Mouse (Mus musculus): ENCODE results near the gene Chst14.

Gene Chst14

GRCm38 (mm10) chr2:118926361-118926997, at the start of gene Chst14:
Gene Chst14 (plus strand): TSS chr2:118926496.
- peak; percentile 59 for DNase-seq (ENCODE audit: low read depth, low spot score)

DNA sequence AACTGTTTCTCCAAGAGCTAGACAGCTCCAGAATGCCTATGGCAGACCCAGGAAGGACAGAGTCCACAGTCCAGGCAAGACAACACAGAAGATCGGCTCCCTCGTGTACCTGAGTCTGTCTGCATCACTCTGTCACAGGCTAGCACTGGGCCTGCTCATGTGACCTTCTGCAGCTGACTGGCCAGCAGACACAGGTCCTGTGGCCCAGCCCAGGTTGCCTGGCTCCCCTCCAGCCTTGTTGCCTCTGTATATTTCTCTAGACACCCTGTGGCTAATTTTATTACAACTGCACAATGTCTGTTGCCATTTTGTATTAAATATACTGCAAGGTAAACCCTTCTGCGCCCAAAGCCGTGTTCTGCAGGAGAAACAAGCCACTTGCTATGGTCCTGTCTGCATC, 45.3 kb upstream of the Chst14 start:
- no peak for DNase-seq (ENCODE audit: low read depth, low spot score)

- DNase-seq (ENCODE audit: low read depth, low spot score), result no peak
Measured at GRCm38 (mm10) chr2:118881956-118882355, 44.3 kb upstream of the Chst14 start.

DNA sequence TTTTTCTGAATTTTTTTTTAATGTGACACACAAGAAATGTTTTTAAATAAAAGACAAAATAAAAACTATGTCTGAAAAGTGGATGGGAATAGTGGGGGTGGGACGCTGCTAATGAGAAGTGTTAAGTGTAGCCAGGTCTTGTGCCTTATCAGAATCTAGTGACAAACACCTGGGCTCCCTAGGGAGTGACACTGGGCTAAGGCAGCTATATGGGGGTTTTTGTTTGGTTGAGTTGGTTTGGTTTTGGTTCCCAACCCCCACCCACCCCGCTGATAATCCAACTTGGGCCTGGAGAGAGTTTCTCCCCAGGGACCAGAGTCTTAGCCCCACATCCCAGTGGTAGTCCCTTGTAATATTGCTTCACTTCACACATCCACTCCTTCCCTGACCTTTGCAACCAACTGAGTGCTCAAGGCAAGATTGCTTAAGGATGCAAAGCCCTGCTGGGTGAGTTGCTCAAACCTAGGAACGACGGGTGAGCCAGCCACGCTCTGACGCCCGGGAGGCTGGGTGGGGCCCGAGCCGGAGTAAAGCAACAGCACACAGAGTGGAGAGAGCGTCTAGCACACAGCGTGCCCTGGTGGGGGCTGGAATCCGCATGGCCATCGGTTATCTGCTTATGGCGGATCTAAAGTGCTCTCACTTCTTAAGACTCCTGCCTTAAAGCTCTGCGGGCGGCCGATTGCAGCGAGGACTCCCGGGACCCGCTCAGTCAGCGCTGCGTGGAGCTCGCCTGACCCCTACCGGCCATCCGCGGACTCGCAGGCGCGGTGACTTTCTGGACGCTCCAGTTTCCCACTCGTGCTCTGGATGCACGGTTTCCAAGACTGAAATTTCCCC, 43.2 kb upstream of the Chst14 start:
- DNase-seq (ENCODE audit: low read depth, low spot score), result peak; percentile 65

DNA sequence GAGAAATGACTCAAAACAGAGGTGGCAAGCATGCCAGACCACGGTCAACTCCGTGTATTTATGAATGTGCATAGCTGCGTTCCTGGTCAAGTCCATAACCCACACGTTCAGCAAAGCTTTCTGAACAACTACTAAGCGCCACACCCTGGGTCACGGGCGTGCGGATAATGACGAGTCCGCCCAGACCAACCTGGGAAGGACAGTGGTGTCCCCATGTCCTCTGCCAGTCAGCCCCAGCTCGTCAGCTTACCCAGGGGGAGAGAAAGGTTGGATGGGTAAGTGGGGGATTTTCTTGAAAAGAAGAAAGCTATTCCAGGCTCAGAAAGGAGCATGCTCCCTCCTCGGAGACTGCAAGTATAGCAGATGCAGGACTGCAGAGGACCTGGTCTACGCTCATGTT, 38.9 kb upstream of the Chst14 start:
- no peak for DNase-seq (ENCODE audit: low read depth, low spot score)

GRCm38 (mm10) chr2:118887845-118888548, 38.3 kb upstream of the Chst14 start:
- no peak for DNase-seq (ENCODE audit: low read depth, low spot score)

GRCm38 (mm10) chr2:118891173-118891572, 35.1 kb upstream of the Chst14 start:
- no peak for DNase-seq (ENCODE audit: low read depth, low spot score)

GRCm38 (mm10) chr2:118895990-118896913, 30.0 kb upstream of the Chst14 start:
- DNase-seq (ENCODE audit: low read depth, low spot score), result no peak

GRCm38 (mm10) chr2:118896914-118897291, 29.4 kb upstream of the Chst14 start:
- no peak for DNase-seq (ENCODE audit: low read depth, low spot score)

DNA sequence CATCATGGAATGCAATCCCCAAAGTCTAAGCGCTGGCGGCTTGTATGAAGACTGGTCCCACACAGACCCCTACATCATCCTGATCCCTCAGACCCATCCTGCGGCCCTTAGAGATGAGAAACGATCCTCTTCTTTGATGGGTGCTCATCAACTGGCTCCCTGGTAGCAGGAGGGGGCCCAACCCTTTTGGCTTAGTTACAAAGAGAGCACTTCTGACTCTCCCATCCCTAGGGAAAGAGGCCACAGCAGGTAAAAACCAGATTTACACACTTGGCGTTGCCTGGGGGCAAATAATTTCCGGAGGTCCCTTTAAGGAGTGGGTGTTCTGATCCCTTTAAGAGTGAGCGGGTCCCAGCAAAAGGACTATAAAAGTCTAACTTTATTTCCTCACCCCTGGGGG, 28.9 kb upstream of the Chst14 start:
- DNase-seq (ENCODE audit: low read depth, low spot score), result no peak

DNA sequence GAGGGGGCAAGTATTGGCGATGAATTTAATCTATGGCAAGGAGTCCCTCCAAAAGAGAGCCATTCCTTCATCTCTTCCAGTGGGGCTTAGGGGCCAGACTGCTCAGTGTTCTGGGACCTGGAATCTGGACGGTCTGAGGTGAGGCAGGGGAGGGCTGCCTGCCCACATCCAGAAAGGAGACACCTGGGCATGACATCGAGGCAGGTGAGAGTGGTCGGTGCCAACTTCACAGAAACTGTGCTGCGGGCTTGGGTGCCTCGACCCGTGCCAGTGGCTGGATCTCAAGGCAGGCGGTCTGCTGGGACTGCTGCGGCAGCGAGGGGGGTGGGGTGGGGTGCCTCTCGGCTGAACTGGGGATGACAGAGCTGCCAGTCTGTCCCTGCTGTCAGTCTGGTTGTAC, 28.5 kb upstream of the Chst14 start:
- no peak for DNase-seq (ENCODE audit: low read depth, low spot score)

DNA sequence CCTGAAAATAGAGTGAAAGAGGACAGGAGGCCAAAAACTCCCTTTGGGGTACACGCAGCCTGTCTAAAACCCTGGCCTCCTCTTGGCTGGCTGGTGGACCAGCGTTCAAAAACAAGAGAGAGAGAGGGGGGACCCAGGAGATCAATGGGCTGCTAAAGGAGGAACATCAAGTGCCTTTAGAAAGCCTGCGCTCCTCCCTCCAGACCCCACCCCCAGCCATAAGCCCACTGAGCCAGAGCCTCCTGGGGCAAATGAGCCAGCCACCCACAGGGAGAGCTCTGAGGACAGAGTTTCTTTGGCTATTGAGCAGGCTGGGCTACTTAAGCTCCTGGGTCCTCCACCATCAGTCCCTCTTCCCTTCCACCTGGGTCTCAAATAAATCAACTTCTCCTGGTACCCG, 27.5 kb upstream of the Chst14 start:
- no peak for DNase-seq (ENCODE audit: low read depth, low spot score)

DNA sequence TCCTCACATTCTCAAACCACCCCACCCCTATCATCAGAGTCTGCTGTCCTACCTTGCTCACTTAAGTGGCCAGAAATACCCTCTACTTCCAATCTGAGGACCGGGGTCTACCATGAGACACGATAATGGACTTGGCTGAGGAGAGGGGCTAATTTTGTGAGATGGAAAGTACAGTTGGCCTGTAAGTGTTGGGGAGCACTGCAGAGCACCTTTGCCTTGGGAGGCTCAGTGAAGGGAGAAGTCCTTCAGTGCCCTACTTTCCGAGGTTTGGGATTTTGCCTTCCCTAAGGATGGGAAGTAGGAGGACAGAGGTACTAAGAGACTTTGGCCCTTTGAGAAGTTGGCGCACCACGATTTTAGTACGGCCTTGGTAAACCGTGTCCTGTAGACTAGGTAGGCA, 27.0 kb upstream of the Chst14 start:
- no peak for DNase-seq (ENCODE audit: low read depth, low spot score)

GRCm38 (mm10) chr2:118899981-118900825, 26.1 kb upstream of the Chst14 start, which contains the start of gene Bahd1:
Gene Bahd1 (plus strand): TSS chr2:118900377.
- no peak for DNase-seq (ENCODE audit: low read depth, low spot score)

GRCm38 (mm10) chr2:118900826-118901140, 25.5 kb upstream of the Chst14 start:
- no peak for DNase-seq (ENCODE audit: low read depth, low spot score)

DNA sequence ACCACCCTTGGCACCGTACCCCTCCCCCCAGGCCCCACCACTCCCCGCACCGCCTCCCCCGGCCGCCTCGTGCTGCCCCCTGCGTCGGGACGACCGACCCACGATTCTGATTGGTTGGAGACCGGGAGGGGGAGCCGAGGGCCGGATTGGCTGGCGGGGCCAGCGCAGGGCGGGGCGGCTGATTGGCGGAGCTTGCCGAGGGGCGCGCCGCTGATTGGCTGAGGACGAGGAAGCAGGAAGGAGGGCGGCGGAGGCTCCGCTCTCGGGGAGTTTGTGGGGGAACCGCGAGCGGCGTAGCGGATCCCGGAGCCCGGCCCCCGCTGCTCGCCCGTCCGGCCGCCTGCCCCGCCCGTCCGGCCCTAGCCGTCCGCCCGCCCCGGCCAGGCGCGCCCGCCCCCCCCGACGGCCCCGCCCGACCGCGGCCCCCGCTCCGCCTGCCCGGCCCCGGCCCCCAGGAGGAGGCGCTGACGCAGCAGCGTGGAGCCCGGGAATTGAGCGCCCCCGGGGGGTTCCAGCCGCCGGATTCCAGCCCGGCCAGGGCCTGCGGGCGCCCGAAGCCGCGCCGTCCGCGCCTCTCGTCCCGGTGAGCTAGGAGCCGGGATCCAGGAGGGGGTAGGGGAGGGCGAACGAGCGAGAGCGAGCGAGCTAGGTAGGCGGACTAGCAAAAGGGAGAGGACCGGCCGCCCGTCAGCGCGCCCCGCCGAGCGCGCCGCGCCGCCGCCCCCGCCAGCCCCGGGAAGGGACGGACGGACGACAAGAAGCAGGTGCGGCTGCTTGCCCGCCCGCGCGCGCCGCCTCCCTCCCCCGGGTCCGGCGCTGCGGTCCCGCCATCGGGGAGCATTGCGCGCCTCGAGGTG, 24.9 kb upstream of the Chst14 start:
- DNase-seq (ENCODE audit: low read depth, low spot score), result peak; percentile 92

DNA sequence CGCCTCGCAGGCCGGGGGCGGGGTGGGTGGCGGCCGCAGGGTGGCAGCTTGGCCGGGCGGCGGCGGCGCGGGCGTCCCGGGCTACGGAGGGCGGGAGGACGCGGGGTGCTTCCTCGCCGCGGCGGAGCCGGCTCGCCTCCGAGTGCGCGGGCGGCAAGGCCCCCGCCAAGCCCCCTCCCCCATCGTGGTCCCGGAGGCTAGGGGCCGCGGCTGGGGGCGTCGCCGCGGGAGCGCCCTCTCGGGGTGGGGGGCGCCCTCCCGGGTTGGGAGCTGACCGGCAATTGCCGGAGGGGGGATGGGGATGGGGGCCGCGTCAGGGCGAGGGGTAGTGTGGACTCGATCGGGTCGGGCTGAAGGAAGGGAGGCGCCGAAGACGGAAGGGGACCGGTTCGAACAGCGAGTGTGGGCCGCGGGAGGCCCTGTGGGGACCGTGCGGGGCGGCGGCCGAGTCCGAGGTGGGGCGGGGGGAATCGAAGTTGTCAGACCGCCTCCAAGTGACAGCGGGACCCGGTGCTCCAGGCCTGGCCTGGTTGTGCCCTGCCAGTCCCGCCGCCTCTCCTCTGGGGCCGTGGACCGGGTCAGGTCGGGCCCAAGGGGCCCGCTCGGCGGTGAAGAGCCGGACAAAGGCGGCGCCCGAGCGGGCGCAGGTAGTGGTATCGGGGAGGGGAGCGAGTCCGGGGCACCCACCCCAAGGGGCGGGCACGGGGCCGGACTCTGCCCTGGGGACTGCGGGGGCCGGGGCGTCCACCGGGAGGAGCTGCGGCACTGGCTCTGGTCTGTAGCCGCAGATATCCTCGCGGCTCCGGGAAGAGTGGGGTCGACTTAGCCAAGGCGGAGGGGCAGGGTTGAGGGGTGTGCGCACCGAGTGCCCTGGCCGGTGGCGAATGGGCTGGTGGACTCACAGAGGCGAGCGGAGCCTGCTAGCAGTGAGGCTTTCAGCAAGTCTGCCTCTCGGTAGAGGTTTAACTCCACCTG, 24.0 kb upstream of the Chst14 start:
- DNase-seq (ENCODE audit: low read depth, low spot score), result no peak

DNA sequence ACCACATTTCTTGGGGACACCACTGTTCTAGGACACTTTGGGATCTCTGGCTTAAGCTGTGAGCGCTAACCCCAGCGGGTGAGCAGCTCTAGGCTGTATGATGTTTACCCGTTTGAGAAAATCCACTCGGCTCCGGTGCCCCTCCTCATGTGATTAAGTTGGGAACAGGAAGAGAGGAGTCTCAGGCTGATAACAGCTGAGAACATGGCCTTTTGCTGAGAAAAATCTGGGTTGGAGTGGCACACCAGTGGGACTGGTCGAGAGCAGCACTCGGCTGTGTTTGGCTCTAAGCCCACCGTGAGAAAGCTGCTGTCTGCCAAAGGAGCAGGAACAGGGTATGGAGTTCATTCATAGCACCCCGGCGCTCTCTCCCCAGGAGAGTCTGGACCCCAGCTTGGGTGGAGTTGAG, 23.0 kb upstream of the Chst14 start:
- DNase-seq (ENCODE audit: low read depth, low spot score), result no peak

Measured in forelimb bud, embryonic 11.5 days (tissue).